Mouse (Mus musculus): ENCODE measurements around the gene Nek10.
"Not testable (repeated sequence)": the region's sequence is repeated elsewhere in the genome, so short reads cannot be mapped to it uniquely, and the experiment has no call there.

The Nek10 gene

DNA sequence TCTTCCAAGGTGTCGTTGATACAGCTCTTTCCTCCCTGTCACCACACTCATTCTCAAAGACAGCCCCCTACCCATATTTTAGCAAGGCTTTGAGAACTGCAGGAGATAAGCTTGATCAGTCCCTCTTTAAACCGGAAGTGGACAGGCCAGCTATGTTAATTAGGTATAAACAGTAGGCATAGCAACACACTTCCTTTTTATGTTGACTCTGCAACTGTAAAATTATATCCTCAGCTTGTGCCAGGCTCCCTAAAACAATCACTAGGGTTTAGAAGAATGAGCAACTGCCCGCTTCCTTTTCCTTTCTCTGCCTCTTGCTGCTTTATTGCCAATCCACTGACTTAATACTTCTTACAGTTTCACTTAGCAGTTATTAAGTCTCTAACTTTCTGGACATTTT is 67.2 kb downstream of the Nek10 start:
- DNase-seq (ENCODE audit: low spot score in 2 of 2), result no peak

DNA sequence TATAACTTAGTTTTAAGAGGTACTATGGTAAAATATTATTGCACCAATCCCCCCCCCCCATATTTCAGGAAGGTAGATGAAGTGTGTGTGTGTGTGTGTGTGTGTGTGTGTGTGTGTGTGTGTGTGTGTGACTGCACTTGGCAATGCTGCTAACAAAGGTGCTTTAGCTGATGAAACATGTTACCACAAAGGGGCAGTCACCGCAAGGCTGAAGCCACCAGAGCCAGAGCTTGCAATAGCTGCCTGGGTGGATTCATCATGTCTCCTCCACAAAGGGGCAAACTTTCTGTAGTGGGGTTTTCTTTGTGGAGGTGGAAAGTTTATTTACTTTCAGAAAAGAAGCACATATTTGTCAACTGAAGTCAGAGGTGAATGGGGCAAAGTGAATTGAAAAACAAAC is 67.9 kb downstream of the Nek10 start:
- DNase-seq (ENCODE audit: low spot score in 2 of 2), result no peak

DNA sequence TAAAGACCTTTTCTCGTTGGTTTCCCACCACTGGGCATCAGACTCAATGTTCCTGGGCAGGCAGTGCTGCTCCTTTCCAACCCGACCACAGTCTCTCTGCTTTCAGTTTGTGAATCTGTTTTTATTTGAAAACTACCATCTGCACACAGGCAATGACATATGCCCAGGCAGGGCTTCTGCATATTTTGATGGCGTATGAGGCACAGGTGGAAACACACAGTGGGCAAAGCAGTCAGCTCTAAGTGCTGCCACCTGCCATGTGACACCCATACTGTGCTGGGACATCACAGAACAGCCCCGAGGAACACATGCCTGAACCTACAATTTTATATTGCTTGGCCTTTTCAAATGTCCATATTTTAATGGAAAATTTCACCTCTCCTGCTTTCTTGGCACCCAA is 68.5 kb downstream of the Nek10 start:
- DNase-seq (ENCODE audit: low spot score in 2 of 2), result no peak

- DNase-seq (ENCODE audit: low spot score in 2 of 2), result no peak
These were observed 90.9 kb downstream of the Nek10 start for GRCm38 (mm10) chr14:14893932-14894652.

GRCm38 (mm10) chr14:14894776-14895175 is 91.6 kb downstream of the Nek10 start:
- DNase-seq (ENCODE audit: low spot score in 2 of 2), result no peak

DNA sequence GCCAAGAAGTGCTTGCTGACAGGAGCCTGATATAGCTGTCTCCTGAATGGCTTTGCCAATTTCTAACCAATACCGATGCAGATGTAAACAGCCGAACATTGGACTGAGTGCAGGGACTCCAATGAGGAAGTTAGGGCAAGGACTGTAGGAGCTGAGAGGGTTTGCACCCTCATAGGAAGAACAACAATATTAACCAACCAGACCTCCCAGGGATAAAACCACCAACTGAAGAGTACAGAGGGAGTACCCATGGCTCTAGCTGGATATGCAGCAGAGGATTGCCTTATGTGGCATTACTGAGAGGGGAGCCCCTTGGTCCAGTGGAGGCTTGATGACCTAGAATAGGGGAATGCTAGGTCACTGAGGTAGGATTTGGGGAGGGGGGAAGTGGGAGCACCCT is 92.1 kb downstream of the Nek10 start:
- no peak for DNase-seq (ENCODE audit: low spot score in 2 of 2)

DNA sequence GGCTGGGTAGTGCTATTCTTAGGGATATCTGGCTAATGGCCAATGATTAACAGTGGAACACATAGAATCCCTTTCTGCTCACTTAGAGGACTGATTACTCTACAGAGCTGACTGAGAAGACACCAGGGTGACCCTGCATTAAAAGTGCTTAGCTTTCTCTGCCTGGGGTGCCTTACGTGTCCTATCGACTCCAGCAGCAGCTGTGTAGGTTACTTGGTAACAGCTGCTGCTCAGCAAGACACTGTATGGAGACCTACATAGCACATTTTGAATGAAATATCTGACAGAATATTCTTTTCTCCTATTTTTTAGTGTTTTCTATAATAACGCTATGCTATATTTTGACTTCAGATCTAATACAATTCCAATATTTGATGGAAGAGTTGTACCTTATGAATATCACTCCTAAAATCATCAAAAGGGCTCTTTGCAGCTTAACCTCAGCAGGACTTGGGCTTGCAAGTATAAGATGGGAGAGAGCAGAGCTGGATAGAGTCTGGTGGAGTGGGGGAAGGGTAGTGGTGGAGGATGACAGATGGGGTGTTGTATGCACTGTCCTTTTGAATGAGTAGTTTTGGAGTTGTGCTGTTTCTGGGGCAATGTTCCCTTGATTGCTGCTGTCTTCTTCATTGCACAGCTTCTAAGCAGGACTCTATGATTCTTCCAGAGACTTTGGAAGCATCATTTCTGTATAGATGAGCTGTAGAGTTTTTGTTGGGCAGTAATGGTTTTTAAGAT is 93.4 kb downstream of the Nek10 start:
- no peak for DNase-seq (ENCODE audit: low spot score in 2 of 2)

GRCm38 (mm10) chr14:14904750-14905529 is 101.7 kb downstream of the Nek10 start:
- DNase-seq (ENCODE audit: low spot score in 2 of 2), result peak; percentile 64 to 83

- DNase-seq (ENCODE audit: low spot score in 2 of 2), result no peak
These were observed 102.3 kb downstream of the Nek10 start for GRCm38 (mm10) chr14:14905530-14905852.

DNA sequence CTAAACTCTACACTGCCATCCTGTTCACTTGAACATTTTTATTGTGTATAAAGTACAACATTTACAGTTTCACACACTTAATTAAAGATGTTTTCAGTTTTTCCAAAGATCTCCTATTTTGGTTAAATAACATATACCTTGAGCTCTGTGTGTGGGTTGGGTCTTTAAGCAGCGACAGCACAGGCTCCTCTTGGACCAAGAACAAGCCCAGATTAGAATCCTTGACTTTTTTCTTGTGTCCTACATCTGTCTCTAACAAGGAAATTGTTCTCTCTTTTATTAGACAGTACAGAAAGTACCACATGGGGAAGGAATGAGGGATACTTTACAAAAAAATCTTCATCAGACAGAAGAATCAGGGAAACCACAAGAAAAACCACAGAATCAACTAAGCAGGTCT is 122.4 kb downstream of the Nek10 start:
- DNase-seq (ENCODE audit: low spot score in 2 of 2), result no peak

- no peak for DNase-seq (ENCODE audit: low spot score in 2 of 2)
These were observed 124.3 kb downstream of the Nek10 start for GRCm38 (mm10) chr14:14927559-14927958.

GRCm38 (mm10) chr14:14934977-14935376 is 131.8 kb downstream of the Nek10 start:
- no peak for DNase-seq (ENCODE audit: low spot score in 2 of 2)

DNA sequence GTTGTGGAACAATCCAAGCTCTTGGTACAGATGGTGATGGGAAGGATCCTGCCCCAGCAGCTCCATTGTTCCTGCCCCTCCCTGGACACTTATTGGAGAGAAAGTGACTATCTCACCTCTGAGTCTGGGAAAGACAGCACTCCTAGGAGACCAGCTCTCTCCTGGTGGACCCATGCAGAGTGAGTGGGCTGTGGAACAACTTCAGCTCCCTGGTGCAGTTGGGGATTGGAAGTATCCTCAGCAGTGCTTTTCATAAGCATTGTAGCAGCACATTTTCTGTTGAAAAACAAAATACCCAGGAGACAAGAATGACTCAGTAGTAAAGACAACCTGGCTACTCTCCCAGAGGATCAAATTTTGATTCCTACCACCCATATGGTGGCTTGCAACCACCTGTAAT is 142.7 kb downstream of the Nek10 start:
- no peak for DNase-seq (ENCODE audit: low spot score in 2 of 2)

DNA sequence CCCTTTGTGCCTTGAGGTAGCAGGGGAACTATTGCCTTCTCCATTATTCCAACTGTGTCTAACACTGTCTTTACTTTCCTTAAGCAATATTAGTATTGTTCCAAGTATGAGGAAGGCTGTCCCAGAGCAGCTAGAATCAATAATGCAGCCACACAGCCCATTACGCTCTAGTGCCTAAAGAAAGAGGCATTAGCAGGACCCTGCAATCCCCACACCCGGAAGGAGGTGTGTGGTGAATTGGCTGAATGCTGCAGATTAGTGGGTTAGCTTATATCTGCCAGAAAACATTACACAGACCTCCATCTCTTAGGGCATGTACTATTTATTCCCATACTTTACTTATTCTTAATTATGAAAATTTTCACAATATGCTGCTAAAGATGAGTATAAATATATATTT is 145.8 kb downstream of the Nek10 start:
- DNase-seq (ENCODE audit: low spot score in 2 of 2), result no peak

DNA sequence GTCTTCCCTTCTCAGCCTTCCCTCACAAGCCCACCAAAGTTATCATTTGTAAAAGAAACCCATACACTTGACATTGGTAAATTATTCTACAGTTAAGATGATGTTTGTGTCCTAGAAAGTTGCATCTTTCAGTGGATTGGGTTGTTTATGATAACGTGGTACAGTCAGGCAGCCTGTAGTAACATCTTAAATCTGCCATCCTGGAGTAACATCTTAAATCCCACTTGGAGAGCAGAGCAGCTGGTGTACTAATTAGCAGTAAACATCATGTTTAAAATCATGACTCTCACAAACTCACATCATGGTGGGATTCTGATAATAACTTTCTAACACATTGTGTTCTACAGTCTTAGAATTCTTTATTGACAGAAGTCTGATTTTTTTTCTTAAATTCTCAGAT is 148.6 kb downstream of the Nek10 start:
- DNase-seq (ENCODE audit: low spot score in 2 of 2), result no peak

DNA sequence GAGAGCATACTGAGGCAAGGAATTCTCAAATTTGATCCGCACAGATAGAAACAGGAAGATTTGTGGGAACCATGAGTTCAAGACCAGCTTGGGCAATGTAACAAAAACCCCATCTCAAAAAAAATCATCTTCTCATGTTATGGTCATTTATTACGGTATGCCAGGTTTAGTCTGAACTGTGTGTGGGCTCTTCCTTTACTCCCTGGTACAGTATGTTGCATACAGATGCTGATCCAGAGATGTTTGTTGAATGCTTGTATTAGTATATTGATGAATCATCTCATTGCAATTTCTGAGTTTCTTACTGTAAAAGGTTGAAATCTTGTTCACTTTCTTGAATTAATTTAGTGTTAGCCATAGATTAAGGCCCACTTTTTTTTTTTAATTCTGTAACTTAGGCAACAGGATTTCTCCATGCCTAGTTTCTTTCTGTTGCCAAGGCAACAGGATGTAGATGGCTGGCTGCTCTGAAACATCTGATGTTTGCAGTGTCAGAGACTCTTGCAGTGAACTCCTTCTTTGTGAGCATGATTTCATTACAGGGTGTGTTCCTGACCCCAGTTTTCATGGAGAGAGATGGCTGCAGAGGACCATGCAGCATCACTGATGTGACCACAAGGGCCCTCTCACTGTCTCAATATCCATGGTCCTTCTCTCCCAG is 156.7 kb downstream of the Nek10 start:
- no peak for DNase-seq (ENCODE audit: low spot score in 2 of 2)

DNA sequence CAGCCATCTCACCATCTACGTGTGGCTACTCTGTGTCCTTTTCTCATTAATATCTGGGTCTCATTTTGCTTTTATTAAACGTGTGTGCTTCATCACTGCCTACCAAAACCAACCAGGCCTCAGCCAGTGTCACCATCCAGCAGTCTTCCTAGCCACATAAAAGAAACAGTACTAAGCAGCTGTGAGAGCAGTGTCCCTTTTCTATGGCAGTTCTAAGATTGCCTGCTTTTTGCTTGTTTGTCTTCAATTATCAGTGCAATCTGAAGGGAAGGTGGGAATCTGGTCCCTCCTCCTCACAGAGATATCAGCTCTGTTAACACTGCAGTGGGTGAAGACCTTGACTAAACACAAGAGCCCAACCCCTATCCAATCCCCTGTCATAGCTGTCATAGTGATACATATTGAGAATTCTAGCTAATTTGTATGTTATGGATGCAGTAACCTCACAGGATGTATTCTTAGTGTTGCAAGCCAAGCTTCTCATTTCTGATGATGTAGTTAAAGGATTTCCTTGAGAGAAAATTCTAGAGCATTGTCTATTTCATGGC is 157.3 kb downstream of the Nek10 start:
- DNase-seq (ENCODE audit: low spot score in 2 of 2), result no peak

DNA sequence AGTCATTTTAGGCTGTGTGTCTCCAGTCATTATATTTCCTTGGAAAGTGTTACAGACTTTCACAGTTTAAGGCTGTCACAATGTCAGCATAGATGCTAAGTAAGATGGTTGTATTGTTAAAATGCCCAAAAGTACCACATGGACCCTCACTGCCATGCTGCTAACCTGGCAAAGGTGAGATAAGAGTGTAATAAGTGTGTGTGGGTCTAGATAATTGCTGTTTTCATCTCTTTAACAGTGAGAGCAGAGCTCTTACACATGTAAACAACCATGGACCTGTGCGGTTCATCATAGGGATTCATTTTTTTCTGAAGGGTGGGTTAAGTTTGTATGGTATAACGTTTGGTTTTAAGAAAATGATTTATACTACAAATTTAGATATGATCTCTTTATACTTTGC is 167.4 kb downstream of the Nek10 start:
- DNase-seq (ENCODE audit: low spot score in 2 of 2), result no peak

DNA sequence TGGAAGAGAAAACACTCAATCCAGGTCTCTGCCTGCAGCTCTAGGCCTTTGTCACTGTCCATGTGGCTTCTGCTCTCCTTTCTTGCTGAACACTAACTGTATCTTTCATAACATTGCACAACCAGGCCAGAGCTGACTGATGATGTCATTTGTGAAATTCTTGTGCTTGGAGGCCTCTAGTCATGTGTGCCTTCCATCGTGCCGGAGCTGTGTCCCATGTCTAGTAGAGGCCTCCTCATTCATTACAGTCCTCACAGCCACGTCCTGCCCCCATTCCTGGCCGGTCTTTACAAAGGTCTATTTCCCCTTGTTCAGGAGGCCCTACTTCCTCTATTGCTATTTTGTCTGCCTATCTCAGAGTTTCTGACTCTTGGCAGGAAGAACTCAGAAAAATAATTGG is 167.8 kb downstream of the Nek10 start:
- no peak for DNase-seq (ENCODE audit: low spot score in 2 of 2)

DNA sequence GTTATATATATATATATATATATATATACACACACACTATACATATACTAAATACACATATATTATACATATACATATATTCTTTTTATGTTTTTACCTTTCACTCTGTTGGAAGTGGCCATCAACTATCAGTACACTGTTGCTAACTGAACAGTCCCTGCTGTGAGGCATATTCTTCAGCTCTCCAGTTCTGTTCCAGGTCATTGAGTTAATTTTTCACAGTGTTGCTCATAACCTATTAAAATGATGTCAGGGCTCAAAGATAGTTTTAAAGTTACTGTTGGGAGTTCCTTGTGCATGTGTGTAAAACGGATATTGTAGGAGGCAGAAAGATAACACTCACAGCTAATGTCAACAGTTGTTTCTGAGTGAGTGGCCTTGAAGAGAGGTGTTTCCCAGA is 170.9 kb downstream of the Nek10 start:
- DNase-seq (ENCODE audit: low spot score in 2 of 2), result no peak

- not testable (repeated sequence) for DNase-seq (ENCODE audit: low spot score in 2 of 2)
These were observed 180.9 kb downstream of the Nek10 start for GRCm38 (mm10) chr14:14984106-14984505.
